Mouse (Mus musculus): ENCODE data around the gene 2010003K11Rik. TPM values are rescaled to one million over a fixed set of nuclear protein-coding genes. Genes with fewer than 3 reads are reported as not detected.

Gene 2010003K11Rik
- total and polyA plus RNA-seq, 3 experiments: not detected

DNA sequence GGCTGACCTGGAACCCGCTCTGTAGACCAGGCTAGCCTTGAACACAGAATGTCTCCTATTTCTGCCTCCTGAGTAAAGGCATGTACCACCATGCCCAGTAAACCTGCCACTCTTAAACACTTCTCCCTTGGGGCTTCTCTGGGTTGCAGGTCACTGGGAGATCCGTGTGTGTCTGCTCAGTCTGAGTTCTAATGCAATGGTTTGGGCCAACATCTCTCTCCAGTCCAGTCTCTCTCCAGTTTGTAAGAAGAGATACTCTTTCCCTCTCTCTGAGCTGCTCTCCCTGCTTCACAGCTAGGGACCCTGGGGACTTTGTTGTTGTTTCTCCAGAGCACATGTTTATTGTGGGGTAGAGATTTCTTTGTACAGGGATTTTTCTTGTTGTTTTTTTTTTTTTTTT is 17.9 kb upstream of the 2010003K11Rik start:
- no peaks in the 10 kb centered on the region for H3K79me2 ChIP-seq (replicated peaks; ENCODE audit: control insufficient read depth, extremely low read depth, insufficient read depth, poor library complexity, severe bottlenecking)

GRCm38 (mm10) chr19:4515746-4516145 is 17.4 kb upstream of the 2010003K11Rik start:
- H3K27me3 ChIP-seq (replicated peaks): no peaks in the 10 kb centered on the region
- dilution Hi-C loops (cut with MboI; ENCODE audit: extremely low pct_ligation_motif_present, extremely low pct_unique_long_range_greater_than_20kb, low sequenced_read_pairs): no loop called here
- H3K4me2 ChIP-seq (ENCODE audit: insufficient read depth, low read depth, poor library complexity, severe bottlenecking): no peak overlapping the region

More for the DNA sequence above, 17.9 kb upstream of the 2010003K11Rik start:
- no peak overlapping the region for H3K27ac ChIP-seq (ENCODE audit: insufficient read depth, low read depth)
- dilution Hi-C loops (cut with MboI; ENCODE audit: extremely low pct_ligation_motif_present, extremely low pct_unique_long_range_greater_than_20kb, low sequenced_read_pairs) (no loop called here), in situ Hi-C loops (cut with MboI; ENCODE audit: low pct_ligation_motif_present, low pct_unique_long_range_greater_than_20kb, low sequenced_read_pairs) (no loop called here)
- H3K4me1 ChIP-seq (ENCODE audit: control insufficient read depth in 1 of 2, insufficient read depth in 2 of 2): peaks cover 3 to 52% of the 10 kb centered on the region in 2 experiments
- H3K4me3 ChIP-seq (replicated peaks in 1 of 3; ENCODE audit: low read depth in 2 of 3, low read length in 2 of 3, poor library complexity in 1 of 3): no peak overlapping the region
- no peaks in the 10 kb centered on the region for H3K27me3 ChIP-seq (replicated peaks)
- H3K36me3 ChIP-seq (replicated peaks in 1 of 2; ENCODE audit: control insufficient read depth in 1 of 2, insufficient read depth in 1 of 2, low read length in 1 of 2): no peaks in the 10 kb centered on the region
- no peak for DNase-seq (ENCODE audit: extremely low read depth)
- H3K4me2 ChIP-seq (ENCODE audit: insufficient read depth, low read depth, poor library complexity, severe bottlenecking): no peak overlapping the region
- no peak overlapping the region for H3K9ac ChIP-seq (ENCODE audit: insufficient read depth, low read depth)
- TF ChIP-seq ZMIZ1 (IDR thresholded peaks at IDR 0.05; ENCODE audit: low read depth, low read length): no peak
- TF ChIP-seq USF1 (IDR thresholded peaks at IDR 0.05; ENCODE audit: low read depth, low read length): no peak
- no peak for TF ChIP-seq IRF4 (IDR thresholded peaks at IDR 0.05; ENCODE audit: low read depth, low read length)
- TF ChIP-seq MYC (IDR thresholded peaks at IDR 0.05; ENCODE audit: low read depth, low read length): no peak
- no peak for TF ChIP-seq NELFE (IDR thresholded peaks at IDR 0.05; ENCODE audit: low read depth, low read length)
- TF ChIP-seq MAFK (IDR thresholded peaks at IDR 0.05; ENCODE audit: insufficient replicate concordance, low read length): no peak
- TF ChIP-seq MAX (IDR thresholded peaks at IDR 0.05; ENCODE audit: low read length): no peak
- no peak for TF ChIP-seq NRF1 (IDR thresholded peaks at IDR 0.05; ENCODE audit: low read depth, low read length)
- TF ChIP-seq RCOR1 (conservative IDR thresholded peaks at IDR 0.05; ENCODE audit: low read depth, low read length): no peak
- TF ChIP-seq MXI1 (IDR thresholded peaks at IDR 0.05; ENCODE audit: low read depth, low read length): no peak
- TF ChIP-seq USF2 (conservative IDR thresholded peaks at IDR 0.05; ENCODE audit: low read depth, low read length): no peak
- no peak for TF ChIP-seq ETS1 (conservative IDR thresholded peaks at IDR 0.05; ENCODE audit: low read depth, low read length)
- TF ChIP-seq CHD1 (IDR thresholded peaks at IDR 0.05; ENCODE audit: low read depth, low read length): no peak
- TF ChIP-seq ZKSCAN1 (IDR thresholded peaks at IDR 0.05; ENCODE audit: borderline replicate concordance, low read depth, low read length): no peak
- no peaks in the 10 kb centered on the region for H3K9me3 ChIP-seq (replicated peaks; ENCODE audit: low read length)

More at GRCm38 (mm10) chr19:4515746-4516145, 17.4 kb upstream of the 2010003K11Rik start:
- Histone ChIP-seq H3K27ac (ENCODE audit: insufficient read depth, low read depth) (no peak overlapping the region), H3K4me3 (replicated peaks in 1 of 3; ENCODE audit: low read depth in 2 of 3, low read length in 2 of 3, poor library complexity in 1 of 3) (no peak overlapping the region), H3K79me2 (replicated peaks; ENCODE audit: control insufficient read depth, extremely low read depth, insufficient read depth, poor library complexity, severe bottlenecking) (no peaks in the 10 kb centered on the region), H3K9ac (ENCODE audit: insufficient read depth, low read depth) (no peak overlapping the region), H3K4me1 (ENCODE audit: control insufficient read depth in 1 of 2, insufficient read depth in 2 of 2) (peaks cover 3 to 58% of the 10 kb centered on the region in 2 experiments), H3K9me3 (replicated peaks; ENCODE audit: low read length) (no peaks in the 10 kb centered on the region), H3K36me3 (replicated peaks in 1 of 2; ENCODE audit: control insufficient read depth in 1 of 2, insufficient read depth in 1 of 2, low read length in 1 of 2) (no peaks in the 10 kb centered on the region)
- in situ Hi-C loops (cut with MboI; ENCODE audit: low pct_ligation_motif_present, low pct_unique_long_range_greater_than_20kb, low sequenced_read_pairs): no loop called here
- TF ChIP-seq HCFC1 (IDR thresholded peaks at IDR 0.05; ENCODE audit: low read depth, low read length) (no peak), GABPA (IDR thresholded peaks at IDR 0.05; ENCODE audit: insufficient replicate concordance, low read depth, low read length) (no peak), MEF2A (IDR thresholded peaks at IDR 0.05; ENCODE audit: borderline replicate concordance, low read depth, low read length) (no peak), RAD21 (IDR thresholded peaks at IDR 0.05; ENCODE audit: low read depth, low read length) (no peak), BHLHE40 (IDR thresholded peaks at IDR 0.05; ENCODE audit: low read depth, low read length) (no peak), UBTF (IDR thresholded peaks at IDR 0.05; ENCODE audit: low read depth, low read length) (no peak), ZC3H11A (IDR thresholded peaks at IDR 0.05; ENCODE audit: low read depth, low read length) (no peak), MXI1 (IDR thresholded peaks at IDR 0.05; ENCODE audit: low read depth, low read length) (no peak), TCF12 (IDR thresholded peaks at IDR 0.05; ENCODE audit: low read depth, low read length) (no peak), JUND (conservative IDR thresholded peaks at IDR 0.05; ENCODE audit: low read depth, low read length) (no peak), MYC (IDR thresholded peaks at IDR 0.05; ENCODE audit: low read depth, low read length) (no peak), PAX5 (IDR thresholded peaks at IDR 0.05; ENCODE audit: low read length) (no peak), SIN3A (IDR thresholded peaks at IDR 0.05; ENCODE audit: low read length) (no peak), MAFK (IDR thresholded peaks at IDR 0.05; ENCODE audit: insufficient replicate concordance, low read length) (no peak)
- no peak for DNase-seq (ENCODE audit: extremely low read depth)
